Comparison of ENCODE assay signal across 19 mouse cellular contexts in the genomic region with DNA sequence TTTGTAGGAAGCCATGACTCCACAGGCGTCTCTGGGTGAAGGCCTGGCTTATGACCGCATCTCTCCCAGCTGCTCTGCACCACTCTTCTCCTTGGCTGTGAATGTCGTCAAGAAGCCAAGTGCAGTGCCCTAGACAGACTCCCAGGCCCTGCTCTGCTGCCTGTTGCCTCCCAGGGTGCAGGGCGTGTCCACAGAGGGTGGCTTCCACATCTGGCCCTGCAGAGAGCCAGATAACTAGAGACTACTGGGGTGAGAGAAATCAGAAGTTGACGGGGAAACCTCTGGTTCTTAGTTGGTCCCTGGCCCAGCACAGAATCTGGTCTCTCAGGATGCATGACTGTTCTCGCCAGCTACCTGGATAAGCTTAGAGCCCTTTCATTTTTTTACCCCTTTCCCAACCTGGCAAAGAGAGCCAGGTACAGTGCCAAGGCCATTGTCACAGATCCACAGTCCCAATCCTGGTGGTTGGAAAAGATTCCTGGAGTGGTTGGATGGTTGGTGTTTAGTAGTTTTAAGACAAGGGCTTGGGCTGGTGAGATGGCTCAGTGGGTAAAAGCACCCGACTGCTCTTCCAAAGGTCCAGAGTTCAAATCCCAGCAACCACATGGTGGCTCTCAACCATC. TPM values are rescaled to one million over a fixed set of nuclear protein-coding genes. Genes with fewer than 3 reads are reported as not detected.
A peak's percentile ranks its signal among the peaks of the same experiment; 100 is the strongest.
DNase-seq lines count a peak whose midpoint lies in the region; ATAC-seq and TF ChIP-seq lines count a peak whose summit lies in the region.
"Had no signal": no experiment of that assay in that cellular context is flagged by ENCODE, and none has a peak within 500 bp of the region (broad histone marks: within the 10 kb centered on the region; RNA-seq: fewer than 3 reads in every experiment).

No protein-coding gene starts in this region.

- H3K9me3 ChIP-seq in midbrain, embryonic 10.5 days (replicated peaks), result no peaks in the 10 kb centered on the region
- no peaks in the 10 kb centered on the region for H3K9me3 ChIP-seq in midbrain, postnatal 0 days (ENCODE audit: low read length)
- H3K9me3 ChIP-seq in liver, embryonic 16.5 days (replicated peaks; ENCODE audit: control insufficient read depth, low read length), result no peaks in the 10 kb centered on the region
- H3K9me3 ChIP-seq: embryonic facial prominence, embryonic 15.5 days; hindbrain, embryonic 10.5 days; limb, embryonic 10.5 days had no signal

- DNase-seq in midbrain, embryonic 10.5 days (ENCODE audit: low spot score), result no peak
- no peak for DNase-seq in midbrain, postnatal 0 days (ENCODE audit: low spot score)
- no peak for DNase-seq in cerebellum, adult 11 months
- no peak for DNase-seq in gastrocnemius, postnatal 4 days (ENCODE audit: low spot score in 2 of 2)
- DNase-seq in urinary bladder, adult 2 months (ENCODE audit: low spot score), result no peak
- DNase-seq: adrenal gland, postnatal 36 days; cerebellum, postnatal 25 days; gastrocnemius, postnatal 36 days; kidney, adult 11 months; lung, postnatal 36 days; right cerebral cortex, postnatal 25 days had no signal

- H3K27ac ChIP-seq in midbrain, embryonic 10.5 days (replicated peaks), result peak overlapping the region; percentile 20; the same call in 1 of the 2 replicates
- no peak overlapping the region for H3K27ac ChIP-seq in midbrain, postnatal 0 days (ENCODE audit: low read depth, low read length)
- H3K27ac ChIP-seq in liver, embryonic 16.5 days (ENCODE audit: low read length), result peak overlapping the region; percentile 89
- H3K27ac ChIP-seq: hindbrain, embryonic 10.5 days; limb, embryonic 10.5 days had no signal

- H3K4me1 ChIP-seq in midbrain, embryonic 10.5 days, result peaks cover 10% of the 10 kb centered on the region
- H3K4me1 ChIP-seq in midbrain, postnatal 0 days (ENCODE audit: insufficient read depth, low read length), result no peaks in the 10 kb centered on the region
- H3K4me1 ChIP-seq in liver, embryonic 16.5 days (ENCODE audit: control insufficient read depth, low read depth, low read length), result peaks cover 14% of the 10 kb centered on the region

- H3K9ac ChIP-seq in midbrain, postnatal 0 days (replicated peaks; ENCODE audit: low read length, poor library complexity, severe bottlenecking), result no peak overlapping the region
- H3K9ac ChIP-seq in liver, embryonic 16.5 days (ENCODE audit: low read depth, low read length), result peak overlapping the region; percentile 50
- H3K9ac ChIP-seq: embryonic facial prominence, embryonic 15.5 days had no signal

- TF ChIP-seq CTCF in midbrain, postnatal 0 days (IDR thresholded peaks at IDR 0.05), result no peak

- no peak for ATAC-seq in midbrain, postnatal 0 days (ENCODE audit: low FRiP score)
- ATAC-seq in erythroblast, adult 5-6 weeks (replicated peaks; ENCODE audit: low FRiP score, poor library complexity, severe bottlenecking), result peak; percentile 95
- peak; percentile 100 for ATAC-seq in liver, embryonic 16.5 days (ENCODE audit: low read depth)

- no peak overlapping the region for H3K4me3 ChIP-seq in midbrain, embryonic 10.5 days
- H3K4me3 ChIP-seq in midbrain, postnatal 0 days (ENCODE audit: low read depth, low read length), result no peak overlapping the region
- H3K4me3 ChIP-seq in liver, embryonic 16.5 days (ENCODE audit: low read depth, low read length), result no peak overlapping the region
- H3K4me3 ChIP-seq: embryonic facial prominence, embryonic 15.5 days; hindbrain, embryonic 10.5 days; limb, embryonic 10.5 days had no signal

- 89% methylated on average over 7 of the region's 7 CpGs for WGBS in midbrain, embryonic 10.5 days
- WGBS in midbrain, postnatal 0 days, result 90% methylated on average over 7 of the region's 7 CpGs
- 35% methylated on average over 7 of the region's 7 CpGs for WGBS in liver, embryonic 16.5 days (ENCODE audit: insufficient replicate concordance)

- no peak overlapping the region for H3K4me2 ChIP-seq in midbrain, postnatal 0 days (ENCODE audit: low read depth, low read length, poor library complexity, severe bottlenecking)
- peak overlapping the region; percentile 49 for H3K4me2 ChIP-seq in liver, embryonic 16.5 days (ENCODE audit: low read depth, low read length)
- H3K4me2 ChIP-seq: embryonic facial prominence, embryonic 15.5 days had no signal

- peaks cover 91% of the 10 kb centered on the region for H3K36me3 ChIP-seq in midbrain, embryonic 10.5 days
- peaks cover 44% of the 10 kb centered on the region for H3K36me3 ChIP-seq in midbrain, postnatal 0 days (ENCODE audit: insufficient read depth, low read length)
- peaks cover 18% of the 10 kb centered on the region for H3K36me3 ChIP-seq in liver, embryonic 16.5 days (ENCODE audit: control insufficient read depth, insufficient read depth)

- no peaks in the 10 kb centered on the region for H3K27me3 ChIP-seq in midbrain, embryonic 10.5 days (ENCODE audit: low read depth, poor library complexity, severe bottlenecking)
- no peaks in the 10 kb centered on the region for H3K27me3 ChIP-seq in midbrain, postnatal 0 days (ENCODE audit: insufficient read depth, low read length)
- H3K27me3 ChIP-seq in liver, embryonic 16.5 days (ENCODE audit: control insufficient read depth, insufficient read depth, low read depth, low read length), result no peaks in the 10 kb centered on the region
- H3K27me3 ChIP-seq: embryonic facial prominence, embryonic 15.5 days had no signal

RNA-seq across cellular contexts. Expression of a gene that starts 26.8 kb away (rescaled TPM):
- 639 and 680 TPM in 2 replicates for polyA plus RNA-seq in midbrain, embryonic 10.5 days (2016; fragmentation: Nextera tagmentation; extraction: Ambion mirVana)
- total RNA-seq in midbrain, postnatal 0 days (2014; rRNA removed), result 294 and 403 TPM in 2 replicates
- 788 and 843 TPM in 2 replicates for polyA plus RNA-seq in midbrain, postnatal 0 days (2015; fragmentation: Nextera tagmentation; extraction: Ambion mirVana)
- 44.0 and 50.6 TPM in 2 replicates for total RNA-seq in erythroblast, adult 5-6 weeks (2015; ENCODE audit: low replicate concordance)
- total RNA-seq in erythroblast, adult 5-6 weeks (2017; ENCODE audit: low replicate concordance), result 12.3 and 48.8 TPM in 2 replicates
- 606 and 617 TPM in 2 replicates for polyA plus RNA-seq in liver, embryonic 16.5 days (2015; fragmentation: Nextera tagmentation; extraction: Ambion mirVana)
- 100 to 1,000 TPM; 632 to 697 TPM for total RNA-seq in gastrocnemius, postnatal 4 days (2021)
- 1,105 and 1,175 TPM in 2 replicates for polyA plus RNA-seq in urinary bladder, adult 2 months (2012; rRNA removed)

RNA-seq across cellular contexts. Expression of a gene that starts 27.1 kb away (rescaled TPM):
- 83.9 and 86.7 TPM in 2 replicates for polyA plus RNA-seq in midbrain, embryonic 10.5 days (2016; fragmentation: Nextera tagmentation; extraction: Ambion mirVana)
- 25.9 and 28.2 TPM in 2 replicates for total RNA-seq in midbrain, postnatal 0 days (2014; rRNA removed)
- 43.5 and 51.7 TPM in 2 replicates for polyA plus RNA-seq in midbrain, postnatal 0 days (2015; fragmentation: Nextera tagmentation; extraction: Ambion mirVana)
- 10.7 and 15.0 TPM in 2 replicates for total RNA-seq in erythroblast, adult 5-6 weeks (2015; ENCODE audit: low replicate concordance)
- 2.1 and 2.7 TPM in 2 replicates for total RNA-seq in erythroblast, adult 5-6 weeks (2017; ENCODE audit: low replicate concordance)
- polyA plus RNA-seq in liver, embryonic 16.5 days (2015; fragmentation: Nextera tagmentation; extraction: Ambion mirVana), result 21.4 and 21.7 TPM in 2 replicates
- 10 to 100 TPM; 15.3 to 21.0 TPM for total RNA-seq in gastrocnemius, postnatal 4 days (2021)
- 64.8 and 77.0 TPM in 2 replicates for polyA plus RNA-seq in urinary bladder, adult 2 months (2012; rRNA removed)

RNA-seq across cellular contexts. Expression of a gene that starts 39.8 kb away (rescaled TPM):
- 32.2 and 34.2 TPM in 2 replicates for polyA plus RNA-seq in midbrain, embryonic 10.5 days (2016; fragmentation: Nextera tagmentation; extraction: Ambion mirVana)
- 15.5 and 15.8 TPM in 2 replicates for total RNA-seq in midbrain, postnatal 0 days (2014; rRNA removed)
- polyA plus RNA-seq in midbrain, postnatal 0 days (2015; fragmentation: Nextera tagmentation; extraction: Ambion mirVana), result 14.8 and 15.6 TPM in 2 replicates
- total RNA-seq in erythroblast, adult 5-6 weeks (2015; ENCODE audit: low replicate concordance), result 5.6 and 13.4 TPM in 2 replicates
- total RNA-seq in erythroblast, adult 5-6 weeks (2017; ENCODE audit: low replicate concordance), result 14.4 and 17.8 TPM in 2 replicates
- polyA plus RNA-seq in liver, embryonic 16.5 days (2015; fragmentation: Nextera tagmentation; extraction: Ambion mirVana), result 16.5 and 18.2 TPM in 2 replicates
- total RNA-seq in gastrocnemius, postnatal 4 days (2021), result 10 to 100 TPM; 20.0 to 20.6 TPM
- polyA plus RNA-seq in urinary bladder, adult 2 months (2012; rRNA removed), result 35.0 and 39.9 TPM in 2 replicates

RNA-seq across cellular contexts. Expression of a gene that starts 57.5 kb away (rescaled TPM):
- not detected in 2 replicates for polyA plus RNA-seq in midbrain, embryonic 10.5 days (2016; fragmentation: Nextera tagmentation; extraction: Ambion mirVana)
- total RNA-seq in midbrain, postnatal 0 days (2014; rRNA removed), result not detected in 2 replicates
- not detected in 2 replicates for polyA plus RNA-seq in midbrain, postnatal 0 days (2015; fragmentation: Nextera tagmentation; extraction: Ambion mirVana)
- not detected in 2 replicates for total RNA-seq in erythroblast, adult 5-6 weeks (2015; ENCODE audit: low replicate concordance)
- total RNA-seq in erythroblast, adult 5-6 weeks (2017; ENCODE audit: low replicate concordance), result not detected in 2 replicates
- polyA plus RNA-seq in liver, embryonic 16.5 days (2015; fragmentation: Nextera tagmentation; extraction: Ambion mirVana), result not detected in 2 replicates
- not detected for total RNA-seq in gastrocnemius, postnatal 4 days (2021)
- polyA plus RNA-seq in urinary bladder, adult 2 months (2012; rRNA removed), result not detected in 2 replicates
- total RNA-seq: adrenal gland, postnatal 36 days; gastrocnemius, postnatal 36 days; layer of hippocampus, adult 18-20 months; monocyte, adult 5-6 weeks; neutrophil, adult 5-6 weeks had no signal
- polyA plus RNA-seq: embryonic facial prominence, embryonic 15.5 days; hindbrain, embryonic 10.5 days; limb, embryonic 10.5 days had no signal
